Mouse (Mus musculus) megakaryocyte, embryonic 14.5 days (primary cell): ENCODE measurements around the gene Mapk10.

Source experiments
- FLI1 ChIP-seq: IDR thresholded peaks from 2 replicates; pipeline ENCODE4 v1.6.1; 2012; ENCODE audit warnings: low read length, inconsistent platforms, mixed read lengths
- GATA1 ChIP-seq: IDR thresholded peaks from 3 replicates; pipeline ENCODE4 v1.6.1; 2012; ENCODE audit warnings: mixed read lengths, low read length, inconsistent platforms, borderline replicate concordance

DNA sequence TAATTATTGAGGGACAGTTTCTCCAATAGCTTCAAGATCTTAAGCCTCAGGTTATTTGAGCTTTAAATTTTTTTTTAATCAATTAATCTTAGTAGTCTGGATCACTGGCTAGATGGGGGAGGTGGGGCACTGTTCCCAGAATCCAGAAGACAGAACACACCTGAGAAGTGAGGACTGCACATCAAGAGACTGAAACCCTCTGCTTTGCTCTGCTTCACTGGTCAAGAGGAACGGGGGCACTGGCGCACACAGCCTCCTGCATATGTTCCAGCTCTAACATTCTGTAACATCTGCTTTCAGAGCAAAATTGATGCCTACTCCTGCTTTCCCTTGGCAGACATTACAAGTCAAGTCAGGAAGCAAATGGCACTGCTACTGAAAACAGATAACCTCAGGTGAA lies 290.9 kb downstream of the Mapk10 start:
- TF ChIP-seq GATA1 (no peak), FLI1 (no peak)
